Mouse (Mus musculus): ENCODE results near the gene Sppl2b.

- TF ChIP-seq CTCF (IDR thresholded peaks at IDR 0.05; ENCODE audit: low read depth) (no peak), EP300 (IDR thresholded peaks at IDR 0.05; ENCODE audit: low read depth) (no peak)
These were observed 19.5 kb upstream of the Sppl2b start for GRCm38 (mm10) chr10:80835617-80836016.

All from liver, postnatal 0 days (tissue).